Mouse (Mus musculus) intestine, embryonic 14.5 days (tissue): ENCODE data around the gene Gm10553. TPM values are rescaled to one million over a fixed set of nuclear protein-coding genes. Genes with fewer than 3 reads are reported as not detected.
"Not testable (repeated sequence)": the region's sequence is repeated elsewhere in the genome, so short reads cannot be mapped to it uniquely, and the experiment has no call there.

Experiments
- ATAC-seq: fragments of 200-750 bp; cut with Nextera tagmentation; replicated peaks from 2 replicates; pipeline ENCODE4 v1.8.0; 2017; ENCODE audit warnings: low read depth, moderate number of reproducible peaks, moderate TSS enrichment, moderate library complexity; ENCODE audit not compliant: low FRiP score, low TSS enrichment
- DNase-seq: peaks from one replicate; pipeline ENCODE4 v3.0.0-alpha.2; 2018; ENCODE audit warnings: low spot score
- H3K27ac ChIP-seq: fragments of 300-500 bp; sonication (generic); 2 replicates; pipeline ENCODE4 v1.5.1; 2014; ENCODE audit warnings: low read depth, mild to moderate bottlenecking, control low read depth
- H3K27me3 ChIP-seq: fragments of 300-500 bp; sonication (generic); replicated peaks from 2 replicates; pipeline ENCODE4 v1.6.1; 2014; ENCODE audit warnings: low read length, control low read depth; ENCODE audit not compliant: control insufficient read depth, insufficient read depth
- H3K36me3 ChIP-seq: fragments of 300-500 bp; sonication (generic); 2 replicates; pipeline ENCODE4 v1.6.1; 2014; ENCODE audit warnings: low read length, control low read depth; ENCODE audit not compliant: control insufficient read depth, insufficient read depth
- H3K4me1 ChIP-seq: fragments of 300-500 bp; sonication (generic); replicated peaks from 2 replicates; pipeline ENCODE4 v1.6.1; 2014; ENCODE audit warnings: low read length, control low read depth, mixed read lengths; ENCODE audit not compliant: control insufficient read depth, insufficient read depth
- H3K4me2 ChIP-seq: fragments of 300-500 bp; sonication (generic); 2 replicates; pipeline ENCODE4 v1.6.1; 2014; ENCODE audit warnings: low read length
- H3K4me3 ChIP-seq: fragments of 300-500 bp; sonication (generic); 2 replicates; pipeline ENCODE4 v1.5.1; 2014; ENCODE audit warnings: low read depth, low read length, control low read depth, mixed read lengths
- H3K9ac ChIP-seq: fragments of 300-500 bp; sonication (generic); 2 replicates; pipeline ENCODE4 v1.6.1; 2014; ENCODE audit warnings: mild to moderate bottlenecking, low read length
- H3K9me3 ChIP-seq: fragments of 300-500 bp; sonication (generic); 2 replicates; pipeline ENCODE4 v1.6.1; 2016; ENCODE audit warnings: low read length, control low read depth; ENCODE audit not compliant: control insufficient read depth
- WGBS: fragments of 180-500 bp; shearing (Covaris S2); extraction: QIAGEN DNeasy Blood & Tissue Kit; methylation state at CpG from one replicate; pipeline ENCODE4 v1.1.7; 2014; 5-methylcytosine and 5-hydroxymethylcytosine counted together
- polyA plus RNA-seq: library from polyadenylated mRNA; unstranded; fragments of >200 nt; fragmentation: Nextera tagmentation; extraction: Ambion mirVana; gene quantifications from 2 replicates; pipeline ENCODE4 v1.2.1, GENCODE M21; 2014

Gene Gm10553
- polyA plus RNA-seq = not detected in 2 replicates

DNA sequence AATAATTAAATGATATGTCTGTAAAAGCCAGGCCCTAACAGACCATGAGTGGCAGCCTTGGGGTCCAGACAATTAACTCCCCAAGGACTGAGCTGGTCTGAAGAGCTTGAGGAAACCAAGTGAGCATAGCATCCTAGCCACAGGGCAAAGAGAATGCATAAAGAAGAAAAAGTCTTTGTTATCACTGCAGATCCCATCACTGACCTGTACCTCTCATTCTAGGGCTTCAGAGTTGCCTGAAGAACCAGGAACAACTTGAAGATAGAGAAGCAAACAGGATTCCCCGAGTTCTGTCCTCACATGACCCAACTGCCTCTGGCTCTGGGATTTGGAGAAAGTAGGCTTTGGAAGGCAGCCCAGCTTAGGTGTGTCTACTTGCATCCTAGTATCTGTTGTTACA is at the start of gene Gm10553:
Gene Gm10553, plus strand, starts transcription at position 301 of the 400 bp plus-strand sequence.
- H3K27ac ChIP-seq, DNase-seq, H3K4me2 ChIP-seq, H3K9ac ChIP-seq, H3K9me3 ChIP-seq, H3K4me1 ChIP-seq, H3K36me3 ChIP-seq, H3K4me3 ChIP-seq, ATAC-seq, H3K27me3 ChIP-seq: not testable (repeated sequence)
- WGBS = 68% methylated on average over 1 of the region's 1 CpGs

DNA sequence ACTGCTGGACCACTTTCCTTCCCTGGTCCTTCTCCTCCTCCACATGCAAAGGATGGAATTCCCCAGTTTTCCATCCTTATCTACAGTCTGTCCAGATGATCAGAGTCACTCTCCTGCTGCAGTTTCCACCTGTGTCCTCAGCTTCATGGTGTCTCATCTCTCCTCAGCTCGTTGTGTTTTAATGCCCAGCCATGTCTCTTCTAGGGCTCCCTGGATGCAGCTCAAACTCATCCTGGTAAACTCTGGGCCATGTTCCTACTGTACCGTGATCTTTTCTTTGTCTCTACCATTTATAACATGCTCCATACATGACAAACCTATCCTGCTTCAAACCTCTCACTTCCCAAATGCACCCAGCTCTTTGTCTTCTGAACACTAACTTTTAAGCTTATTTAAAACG is 28.3 kb upstream of the Gm10553 start:
- H3K27ac ChIP-seq, ATAC-seq, H3K4me3 ChIP-seq, H3K36me3 ChIP-seq, H3K4me2 ChIP-seq, H3K27me3 ChIP-seq, H3K9me3 ChIP-seq, DNase-seq, H3K4me1 ChIP-seq, H3K9ac ChIP-seq: not testable (repeated sequence)
- 70% methylated on average over 3 of the region's 3 CpGs for WGBS

DNA sequence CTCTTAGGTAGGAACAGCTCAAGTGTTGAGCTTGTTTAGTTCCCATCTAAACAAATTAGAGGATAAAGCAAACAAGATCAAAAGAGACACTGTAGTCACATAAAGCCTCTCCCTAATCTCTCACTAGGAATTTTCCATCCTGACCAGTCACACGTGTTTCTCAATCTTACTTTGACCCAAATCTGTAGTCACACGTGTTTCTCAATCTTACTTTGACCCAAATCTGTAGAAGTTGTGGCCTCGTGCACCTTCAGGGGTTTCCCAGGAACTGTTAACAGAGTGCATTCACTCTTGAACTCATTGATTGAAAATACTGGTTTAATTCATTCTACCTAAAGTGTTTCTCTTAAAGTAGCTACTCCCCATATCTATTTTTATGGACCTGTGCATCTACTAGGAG is 26.9 kb upstream of the Gm10553 start:
- H3K4me2 ChIP-seq, H3K4me3 ChIP-seq, ATAC-seq, DNase-seq, H3K9me3 ChIP-seq, H3K27ac ChIP-seq, H3K9ac ChIP-seq, H3K27me3 ChIP-seq, H3K4me1 ChIP-seq, H3K36me3 ChIP-seq: not testable (repeated sequence)
- WGBS = 65% methylated on average over 3 of the region's 3 CpGs

DNA sequence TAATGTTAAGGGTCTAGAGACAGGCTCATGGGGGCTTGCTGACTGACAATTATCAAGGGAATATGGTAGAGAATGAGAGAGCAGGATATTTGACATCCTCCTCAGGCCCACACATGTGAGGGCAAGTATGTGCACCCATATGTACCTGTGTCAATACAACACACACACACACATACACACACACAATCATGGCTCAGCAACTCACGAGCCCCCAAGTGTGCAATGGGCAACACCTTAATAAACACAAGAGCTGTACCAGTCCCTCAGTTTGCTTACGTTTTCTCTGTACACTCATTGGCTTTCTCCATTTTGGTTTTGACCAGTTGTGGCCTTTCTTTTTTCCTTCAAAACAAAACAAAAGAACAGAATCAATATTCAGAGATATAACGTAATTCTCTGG is 15.2 kb upstream of the Gm10553 start:
- H3K27me3 ChIP-seq, DNase-seq, H3K9ac ChIP-seq, H3K4me2 ChIP-seq, H3K4me1 ChIP-seq, H3K9me3 ChIP-seq, H3K4me3 ChIP-seq, H3K27ac ChIP-seq, ATAC-seq, H3K36me3 ChIP-seq: not testable (repeated sequence)
- WGBS = 73% methylated on average over 3 of the region's 3 CpGs

DNA sequence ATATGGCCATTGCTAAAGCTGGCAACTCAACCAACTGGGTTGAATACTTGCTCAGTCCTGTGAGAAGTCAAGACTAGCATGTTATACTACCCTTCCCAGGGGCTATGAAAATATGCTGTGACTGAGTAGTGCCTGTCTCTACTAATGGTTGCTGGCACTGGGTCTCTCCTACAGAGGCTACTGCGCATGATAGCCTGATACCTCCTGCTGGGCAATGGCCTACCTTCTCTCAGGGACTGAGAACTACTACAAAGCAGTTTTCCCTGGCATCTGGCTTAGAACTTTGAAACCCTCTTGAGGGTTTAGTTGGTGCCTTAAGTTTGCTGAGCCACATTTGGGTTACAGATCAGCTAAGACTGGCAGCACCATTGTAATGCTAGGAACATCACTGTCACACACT is 13.8 kb upstream of the Gm10553 start:
- H3K4me3 ChIP-seq, ATAC-seq, H3K4me1 ChIP-seq, H3K9me3 ChIP-seq, DNase-seq, H3K36me3 ChIP-seq, H3K27me3 ChIP-seq, H3K27ac ChIP-seq, H3K4me2 ChIP-seq, H3K9ac ChIP-seq: not testable (repeated sequence)
- WGBS = 100% methylated on average over 1 of the region's 1 CpGs

DNA sequence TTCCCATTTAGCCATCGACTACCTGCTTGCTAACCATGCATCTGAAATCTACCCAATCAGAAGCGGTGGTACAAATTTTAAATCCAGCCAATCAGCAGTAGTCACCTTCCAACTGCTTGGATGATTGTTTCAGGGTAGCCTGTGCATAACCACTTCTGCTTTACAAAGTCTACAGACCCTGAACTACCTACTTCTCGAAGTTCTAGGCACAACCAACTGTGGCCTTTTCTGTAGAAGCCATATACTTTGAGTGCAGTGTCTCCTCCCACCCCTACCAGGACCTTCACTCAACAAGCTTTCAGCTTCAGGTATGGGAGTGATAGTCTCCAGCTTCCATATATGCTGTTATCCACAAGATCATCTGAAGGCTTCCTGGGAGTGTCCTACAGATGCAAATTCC is 7.8 kb upstream of the Gm10553 start:
- not testable (repeated sequence) for H3K27ac ChIP-seq, H3K36me3 ChIP-seq, H3K4me3 ChIP-seq, H3K4me2 ChIP-seq, DNase-seq, H3K9ac ChIP-seq, H3K4me1 ChIP-seq, ATAC-seq, H3K9me3 ChIP-seq, H3K27me3 ChIP-seq
- WGBS = 39% methylated on average over 1 of the region's 3 CpGs

DNA sequence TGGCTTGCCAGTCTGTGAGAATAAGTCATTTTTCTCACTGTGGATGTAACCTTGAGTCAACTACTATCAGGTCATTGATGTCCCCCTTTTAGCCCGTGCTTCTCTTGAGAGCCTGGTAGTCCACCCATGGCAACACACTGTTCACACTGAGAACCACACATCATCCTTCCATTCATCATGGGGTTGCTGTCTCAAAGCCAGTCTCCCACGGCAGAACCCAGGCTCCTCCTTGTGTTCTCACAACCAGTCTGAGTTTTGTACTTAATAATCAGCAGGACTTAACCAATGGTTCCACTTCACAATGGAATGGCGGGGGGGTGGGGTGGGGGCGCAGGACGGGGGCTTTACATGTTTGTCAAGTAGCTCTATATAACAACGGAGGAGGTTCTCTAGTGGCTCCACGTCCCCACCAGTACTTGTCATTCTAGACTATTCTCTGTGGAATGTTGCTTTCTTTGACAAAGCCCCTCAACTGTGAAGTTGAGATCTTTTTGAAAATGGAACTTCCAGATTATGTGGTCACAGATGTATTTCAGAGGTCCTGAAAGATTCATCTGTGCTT is 6.9 kb upstream of the Gm10553 start:
- not testable (repeated sequence) for H3K4me3 ChIP-seq, H3K9me3 ChIP-seq, H3K36me3 ChIP-seq, H3K27ac ChIP-seq, H3K4me1 ChIP-seq, H3K27me3 ChIP-seq, H3K4me2 ChIP-seq, H3K9ac ChIP-seq, DNase-seq, ATAC-seq
- 87% methylated on average over 6 of the region's 7 CpGs for WGBS

DNA sequence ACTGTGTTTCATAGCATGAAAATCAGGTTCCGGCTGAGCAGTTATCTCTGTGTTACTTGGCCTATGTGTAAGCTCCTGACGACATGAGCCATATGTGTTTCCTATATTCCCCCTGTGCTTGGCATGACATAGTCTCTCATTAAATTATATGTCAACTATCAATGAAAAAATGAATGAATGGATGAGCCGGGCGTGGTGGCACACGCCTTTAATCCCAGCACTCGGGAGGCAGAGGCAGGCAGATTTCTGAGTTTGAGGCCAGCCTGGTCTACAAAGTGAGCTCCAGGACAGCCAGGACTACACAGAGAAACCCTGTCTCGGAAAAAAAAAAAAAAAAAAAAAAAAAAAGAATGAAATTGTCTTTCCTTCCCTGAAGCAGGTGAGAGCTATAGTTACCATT is 883 bp upstream of the Gm10553 start:
- not testable (repeated sequence) for H3K36me3 ChIP-seq, H3K27ac ChIP-seq, DNase-seq, H3K4me3 ChIP-seq, ATAC-seq, H3K27me3 ChIP-seq, H3K9ac ChIP-seq, H3K4me2 ChIP-seq, H3K4me1 ChIP-seq, H3K9me3 ChIP-seq
- 82% methylated on average over 5 of the region's 7 CpGs for WGBS

DNA sequence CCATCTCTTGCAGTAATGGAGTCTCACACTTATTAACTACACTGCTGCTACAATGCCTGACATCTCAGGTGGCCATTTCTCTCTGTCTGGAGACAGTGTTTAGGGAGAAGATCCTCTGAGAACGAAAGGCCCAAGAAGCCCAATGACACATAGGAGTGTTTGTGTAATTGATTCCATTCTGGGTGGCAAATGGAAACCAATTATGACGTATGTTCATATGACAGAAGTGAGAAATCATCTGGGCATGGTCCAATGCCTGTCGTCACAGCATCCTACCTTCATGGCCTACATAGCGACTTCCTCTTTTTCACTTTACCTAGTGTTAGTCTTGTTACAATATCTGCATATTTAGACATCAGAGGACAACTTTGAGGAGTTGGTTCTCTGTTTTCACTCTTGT is 1.8 kb downstream of the Gm10553 start:
- not testable (repeated sequence) for H3K36me3 ChIP-seq, H3K27ac ChIP-seq, ATAC-seq, H3K4me2 ChIP-seq, H3K9ac ChIP-seq, H3K9me3 ChIP-seq, DNase-seq, H3K4me1 ChIP-seq, H3K27me3 ChIP-seq, H3K4me3 ChIP-seq
- WGBS = 82% methylated on average over 4 of the region's 4 CpGs
